Mouse (Mus musculus) forebrain, embryonic 14.5 days (tissue): ENCODE data around the gene Mas1. TPM values are rescaled to one million over a fixed set of nuclear protein-coding genes. Genes with fewer than 3 reads are reported as not detected.
A peak's percentile ranks its signal among the peaks of the same experiment; 100 is the strongest.

Experiments
- ATAC-seq: fragments of 200-750 bp; cut with Nextera tagmentation; 2 replicates; pipeline ENCODE4 v1.8.0; 2017; ENCODE audit warnings: mild to moderate bottlenecking, moderate library complexity
- DNase-seq: peaks from one replicate; pipeline ENCODE4 v3.0.0-alpha.2; 2015; ENCODE audit warnings: low spot score
- H3K27ac ChIP-seq: fragments of 300-500 bp; sonication (generic); 2 replicates; pipeline ENCODE4 v1.5.1; 2014; ENCODE audit warnings: low read depth, mild to moderate bottlenecking, control low read depth, low read length, moderate library complexity
- H3K27me3 ChIP-seq: fragments of 300-500 bp; sonication (generic); replicated peaks from 2 replicates; pipeline ENCODE4 v1.6.1; 2014; ENCODE audit warnings: low read length, control low read depth, mixed read lengths; ENCODE audit not compliant: control insufficient read depth, insufficient read depth
- H3K36me3 ChIP-seq: fragments of 300-500 bp; sonication (generic); 2 replicates; pipeline ENCODE4 v1.6.1; 2014; ENCODE audit warnings: low read length, control low read depth; ENCODE audit not compliant: control insufficient read depth, insufficient read depth
- H3K4me1 ChIP-seq: fragments of 300-500 bp; sonication (generic); 2 replicates; pipeline ENCODE4 v1.6.1; 2014; ENCODE audit warnings: antibody characterized with exemption, low read length, control low read depth; ENCODE audit not compliant: control insufficient read depth, insufficient read depth
- H3K4me2 ChIP-seq: fragments of 300-500 bp; sonication (generic); 2 replicates; pipeline ENCODE4 v1.6.1; 2014; ENCODE audit warnings: mild to moderate bottlenecking, control low read depth, low read length
- H3K4me3 ChIP-seq: fragments of 300-500 bp; sonication (generic); 2 replicates; pipeline ENCODE4 v1.5.1; 2014; ENCODE audit warnings: low read depth, low read length, control low read depth
- H3K9ac ChIP-seq: fragments of 300-500 bp; sonication (generic); 2 replicates; pipeline ENCODE4 v1.6.1; 2014; ENCODE audit warnings: mild to moderate bottlenecking, low read length, control low read depth, moderate library complexity
- H3K9me3 ChIP-seq: fragments of 300-500 bp; sonication (generic); replicated peaks from 2 replicates; pipeline ENCODE4 v1.6.1; 2016; ENCODE audit warnings: low read length, control low read depth, mixed read lengths; ENCODE audit not compliant: control insufficient read depth
- WGBS: fragments of 180-500 bp; shearing (Covaris S2); extraction: QIAGEN DNeasy Blood & Tissue Kit; methylation state at CpG from one replicate; pipeline ENCODE4 v1.1.7; 2014; 5-methylcytosine and 5-hydroxymethylcytosine counted together
- polyA plus RNA-seq: library from polyadenylated mRNA; unstranded; fragments of >200 nt; fragmentation: Nextera tagmentation; extraction: Ambion mirVana; gene quantifications from 2 replicates; pipeline ENCODE4 v1.2.1, GENCODE M21; 2014

Gene Mas1
- polyA plus RNA-seq, 1 experiment from 2014 or later: not detected

DNA sequence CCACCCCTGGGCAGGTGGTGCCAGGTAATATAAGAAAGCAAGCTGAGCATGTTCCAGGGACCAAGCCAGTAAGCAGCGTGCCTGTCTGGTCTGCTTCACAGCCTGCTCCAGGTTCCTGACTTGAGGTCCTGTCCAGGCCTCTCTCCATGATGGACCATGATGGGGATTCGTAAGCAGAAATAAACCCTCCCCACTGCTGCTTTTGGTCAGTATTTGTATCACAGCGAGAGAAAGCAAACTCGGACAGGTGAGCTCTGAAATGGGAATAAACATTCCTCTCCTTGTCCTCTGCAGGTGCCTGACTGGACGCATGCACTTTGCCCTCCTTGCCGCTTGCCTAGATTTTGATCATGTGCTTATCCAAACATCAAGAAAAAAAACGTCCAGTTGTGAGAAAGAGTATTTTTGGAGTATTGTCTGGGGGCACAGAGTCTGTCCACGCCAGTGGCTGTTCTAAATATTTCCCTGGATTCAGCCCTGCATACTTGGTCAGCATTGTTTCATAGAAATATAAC lies 8.9 kb downstream of the Mas1 start:
- Histone ChIP-seq H3K4me2 (no peak overlapping the region), H3K9me3 (no peaks in the 10 kb centered on the region), H3K4me1 (no peaks in the 10 kb centered on the region), H3K36me3 (no peaks in the 10 kb centered on the region), H3K27ac (no peak overlapping the region), H3K9ac (no peak overlapping the region), H3K4me3 (no peak overlapping the region), H3K27me3 (no peaks in the 10 kb centered on the region)
- ATAC-seq (no peak), DNase-seq (no peak)
- 77% methylated on average over 8 of the region's 8 CpGs for WGBS

DNA sequence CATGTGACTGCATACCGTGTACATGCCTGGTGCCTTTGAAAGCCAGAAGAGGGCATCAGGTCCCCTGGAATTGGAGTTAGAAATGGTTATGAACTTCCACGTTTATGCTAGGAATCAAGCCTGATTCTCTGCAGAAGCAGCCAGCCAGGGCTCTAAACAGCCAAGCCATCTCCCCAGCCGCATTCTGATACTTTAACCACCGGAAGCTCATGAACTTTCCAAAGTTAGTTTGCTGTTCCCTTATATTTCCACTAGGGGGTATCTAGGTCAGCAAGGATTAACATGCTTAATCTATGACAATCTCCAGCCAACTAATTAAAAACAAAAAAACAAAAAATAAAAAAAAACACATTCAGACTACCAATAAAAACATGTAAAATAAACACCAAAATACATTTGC lies 9.9 kb downstream of the Mas1 start:
- no peak for ATAC-seq
- H3K9ac ChIP-seq: no peak overlapping the region
- WGBS: 42% methylated on average over 4 of the region's 4 CpGs
- no peaks in the 10 kb centered on the region for H3K4me1 ChIP-seq
- no peak overlapping the region for H3K4me2 ChIP-seq
- H3K36me3 ChIP-seq: no peaks in the 10 kb centered on the region
- H3K9me3 ChIP-seq: no peaks in the 10 kb centered on the region
- no peaks in the 10 kb centered on the region for H3K27me3 ChIP-seq
- H3K4me3 ChIP-seq: no peak overlapping the region
- no peak overlapping the region for H3K27ac ChIP-seq
- DNase-seq: peak; percentile 40

DNA sequence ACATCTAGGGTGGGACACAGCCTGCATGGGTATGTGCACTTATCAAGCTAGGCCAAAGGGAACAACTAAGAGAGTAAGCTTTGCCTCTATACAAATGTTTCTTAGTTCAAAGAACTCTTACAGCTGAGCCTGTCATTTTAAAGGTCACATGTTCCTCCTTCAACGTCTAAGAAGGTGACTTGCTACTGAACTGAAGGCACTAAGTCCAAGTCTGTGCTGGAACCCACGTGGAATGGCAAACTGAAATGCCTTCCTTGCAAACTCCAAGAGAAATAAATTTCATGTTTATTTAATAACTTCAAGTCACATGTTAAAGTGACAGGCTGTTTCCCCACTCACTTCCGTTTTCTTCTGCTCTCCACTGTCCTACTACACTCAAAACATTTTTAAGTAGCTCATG lies 10.5 kb downstream of the Mas1 start:
- WGBS: 58% methylated on average over 3 of the region's 3 CpGs
- no peaks in the 10 kb centered on the region for H3K4me1 ChIP-seq

DNA sequence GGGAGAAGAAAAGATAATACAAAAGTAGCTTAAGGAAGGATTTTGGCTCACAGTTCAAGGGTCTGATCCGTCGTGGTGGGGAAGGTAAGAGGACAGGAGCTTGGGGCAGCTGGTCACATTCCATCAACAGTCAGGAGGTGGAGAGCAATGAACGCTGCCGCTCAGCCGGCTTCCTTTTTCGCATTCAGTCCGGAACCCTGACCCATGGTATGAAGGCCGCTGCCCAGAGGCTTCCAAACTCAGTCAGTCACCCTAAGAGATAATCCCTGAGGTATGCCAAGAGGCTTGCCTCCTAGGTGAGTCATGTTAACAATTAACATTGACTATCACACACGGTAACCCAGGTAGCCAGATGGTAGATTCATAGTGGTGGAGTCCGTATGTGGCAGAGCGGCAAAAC lies 13.6 kb downstream of the Mas1 start:
- Histone ChIP-seq H3K4me3 (no peak overlapping the region), H3K9ac (no peak overlapping the region), H3K4me2 (no peak overlapping the region), H3K36me3 (no peaks in the 10 kb centered on the region), H3K27ac (no peak overlapping the region), H3K27me3 (no peaks in the 10 kb centered on the region), H3K4me1 (no peaks in the 10 kb centered on the region), H3K9me3 (no peaks in the 10 kb centered on the region)
- no peak for DNase-seq
- WGBS: 94% methylated on average over 11 of the region's 11 CpGs
- ATAC-seq: no peak

More for the DNA sequence above, 10.5 kb downstream of the Mas1 start:
- no peak overlapping the region for H3K27ac ChIP-seq
- no peak overlapping the region for H3K4me3 ChIP-seq
- H3K36me3 ChIP-seq: no peaks in the 10 kb centered on the region
- no peaks in the 10 kb centered on the region for H3K27me3 ChIP-seq
- no peak for DNase-seq
- ATAC-seq: no peak
- no peak overlapping the region for H3K4me2 ChIP-seq
- H3K9me3 ChIP-seq: no peaks in the 10 kb centered on the region
- H3K9ac ChIP-seq: no peak overlapping the region

DNA sequence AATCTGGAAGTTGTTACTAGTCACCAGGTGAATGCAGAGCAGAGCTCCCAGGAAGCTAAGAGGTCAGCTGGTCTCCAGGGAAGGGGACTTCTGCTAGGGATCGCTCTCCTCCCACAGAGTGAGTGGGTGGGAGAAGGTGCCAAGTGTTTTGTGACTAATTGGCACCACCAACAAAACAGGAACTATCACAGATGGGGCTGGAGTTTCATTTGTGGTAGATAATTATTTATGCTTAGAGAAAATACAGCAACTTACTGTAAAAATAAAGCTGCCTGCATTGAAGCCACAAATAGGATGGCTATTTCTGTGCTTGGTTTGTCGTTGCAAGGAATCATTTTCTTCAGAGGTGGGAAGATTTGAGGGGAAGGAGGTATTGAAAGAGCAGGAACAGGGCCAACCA lies 14.1 kb downstream of the Mas1 start:
- no peak for ATAC-seq
- Histone ChIP-seq H3K4me1 (no peaks in the 10 kb centered on the region), H3K9me3 (no peaks in the 10 kb centered on the region), H3K4me3 (no peak overlapping the region), H3K27ac (no peak overlapping the region), H3K9ac (no peak overlapping the region), H3K4me2 (no peak overlapping the region), H3K36me3 (no peaks in the 10 kb centered on the region), H3K27me3 (no peaks in the 10 kb centered on the region)
- WGBS: 76% methylated on average over 2 of the region's 2 CpGs
- DNase-seq: no peak

DNA sequence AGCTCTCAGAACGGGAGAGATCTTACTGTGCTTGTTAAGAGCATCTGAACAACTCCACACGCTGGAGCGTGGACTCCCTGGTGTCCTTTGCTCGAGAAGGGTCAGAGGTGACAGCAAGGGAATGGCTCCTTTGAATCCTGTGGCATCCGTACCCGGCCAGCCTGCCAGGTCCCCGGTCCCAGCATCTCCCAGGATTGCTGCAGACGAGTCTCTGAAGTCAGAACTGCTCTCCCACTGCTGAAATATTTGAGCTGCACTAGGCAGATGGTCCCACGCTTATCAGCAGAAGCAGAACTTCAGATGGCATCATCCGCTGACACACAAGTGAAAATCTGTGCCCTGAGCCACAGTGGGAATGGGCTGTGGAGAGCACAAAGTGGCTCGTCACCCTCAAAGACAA lies 16.3 kb downstream of the Mas1 start:
- H3K4me2 ChIP-seq: no peak overlapping the region
- ATAC-seq (no peak), DNase-seq (no peak)
- no peaks in the 10 kb centered on the region for H3K9me3 ChIP-seq
- H3K36me3 ChIP-seq: no peaks in the 10 kb centered on the region
- WGBS: 69% methylated on average over 11 of the region's 11 CpGs
- H3K27ac ChIP-seq: no peak overlapping the region
- no peaks in the 10 kb centered on the region for H3K4me1 ChIP-seq
- no peaks in the 10 kb centered on the region for H3K27me3 ChIP-seq
- no peak overlapping the region for H3K9ac ChIP-seq
- no peak overlapping the region for H3K4me3 ChIP-seq

DNA sequence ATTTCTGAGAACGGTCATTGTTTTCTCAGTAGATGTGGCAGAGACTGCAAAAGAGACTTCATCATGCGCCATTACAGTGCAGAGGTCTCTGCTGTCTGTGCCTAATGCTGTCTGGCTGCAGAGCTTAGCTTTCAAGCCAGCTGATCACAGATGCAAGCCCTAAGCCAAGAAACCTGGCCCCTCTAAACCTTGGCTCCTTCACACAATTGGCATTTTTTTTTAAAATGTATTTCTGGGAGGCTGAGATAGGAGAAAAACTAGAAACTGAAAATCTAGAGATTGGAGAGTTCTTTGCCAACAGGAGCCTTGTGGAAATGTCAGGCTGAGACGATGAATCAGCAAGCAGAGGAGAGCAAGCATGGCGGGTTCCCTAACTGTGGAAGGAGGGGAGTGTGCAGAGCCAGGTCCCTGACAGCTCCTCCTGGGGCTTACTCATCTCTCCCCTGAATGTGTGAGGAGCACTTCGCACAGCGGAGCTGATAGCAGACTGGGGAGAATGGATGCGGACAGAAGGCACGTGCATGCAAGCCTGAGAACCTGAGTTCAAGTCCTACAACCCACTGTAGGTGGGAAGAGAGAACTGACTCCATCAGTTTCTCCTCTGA lies 18.1 kb downstream of the Mas1 start:
- DNase-seq (peak; percentile 51), ATAC-seq (no peak)
- 77% methylated on average over 8 of the region's 8 CpGs for WGBS

DNA sequence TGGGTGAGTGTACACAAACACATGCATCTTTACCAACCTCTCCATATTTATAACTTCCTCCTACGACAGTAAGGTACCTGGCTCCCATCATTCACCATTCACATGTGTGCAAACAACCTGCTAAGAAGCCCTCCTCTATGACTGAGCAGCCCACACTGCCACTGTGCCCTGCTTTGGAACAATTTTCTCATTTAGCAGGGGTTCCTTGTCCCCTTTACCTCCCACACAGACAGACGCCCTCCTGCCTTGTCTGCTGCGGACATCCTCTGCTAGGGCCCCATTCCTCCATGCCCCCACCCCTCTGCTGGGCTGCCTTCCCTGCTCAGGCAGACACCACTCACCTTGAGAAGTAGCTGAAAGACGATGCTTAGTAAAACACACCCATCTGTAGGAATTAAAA lies 20.2 kb downstream of the Mas1 start:
- no peak overlapping the region for H3K27ac ChIP-seq
- DNase-seq: no peak
- H3K9me3 ChIP-seq: no peaks in the 10 kb centered on the region
- no peak overlapping the region for H3K4me2 ChIP-seq
- H3K4me1 ChIP-seq: no peaks in the 10 kb centered on the region
- 64% methylated on average over 4 of the region's 4 CpGs for WGBS
- H3K9ac ChIP-seq: no peak overlapping the region
- no peak overlapping the region for H3K4me3 ChIP-seq
- no peaks in the 10 kb centered on the region for H3K27me3 ChIP-seq
- ATAC-seq: no peak
- H3K36me3 ChIP-seq: no peaks in the 10 kb centered on the region

More for the DNA sequence above, 18.1 kb downstream of the Mas1 start:
- H3K27ac ChIP-seq: no peak overlapping the region
- no peak overlapping the region for H3K4me3 ChIP-seq
- no peaks in the 10 kb centered on the region for H3K36me3 ChIP-seq
- H3K9ac ChIP-seq: no peak overlapping the region
- no peaks in the 10 kb centered on the region for H3K4me1 ChIP-seq
- no peak overlapping the region for H3K4me2 ChIP-seq
- no peaks in the 10 kb centered on the region for H3K9me3 ChIP-seq
- H3K27me3 ChIP-seq: no peaks in the 10 kb centered on the region

DNA sequence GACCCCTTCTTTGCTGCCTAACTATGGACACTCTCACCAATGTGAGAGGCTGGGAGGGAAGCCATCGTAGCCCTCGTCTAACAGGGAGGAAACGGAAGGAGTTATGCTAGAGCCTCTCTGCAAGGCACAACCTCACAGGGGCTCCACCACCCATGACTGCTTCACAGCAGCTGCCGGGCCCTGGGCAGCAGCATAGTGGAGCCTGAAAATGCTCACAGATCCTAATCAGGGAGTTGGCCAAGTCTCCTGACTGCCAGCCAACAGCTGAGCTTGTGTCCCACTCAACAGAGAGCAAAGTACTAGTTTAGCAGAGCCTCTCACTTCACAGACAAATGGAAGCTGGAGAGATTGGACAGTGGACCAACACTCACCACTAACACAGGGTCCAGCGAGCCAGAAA lies 21.5 kb downstream of the Mas1 start:
- 75% methylated on average over 5 of the region's 5 CpGs for WGBS
- H3K27ac ChIP-seq: no peak overlapping the region
- H3K36me3 ChIP-seq: no peaks in the 10 kb centered on the region
- H3K4me1 ChIP-seq: no peaks in the 10 kb centered on the region
- H3K27me3 ChIP-seq: no peaks in the 10 kb centered on the region
- no peak overlapping the region for H3K4me3 ChIP-seq
- H3K9ac ChIP-seq: no peak overlapping the region
- DNase-seq (no peak), ATAC-seq (no peak)
- no peak overlapping the region for H3K4me2 ChIP-seq
- H3K9me3 ChIP-seq: no peaks in the 10 kb centered on the region
